Mouse (Mus musculus) C2C12 (cell line): ENCODE results near the gene Ltb4r2. TPM values are rescaled to one million over a fixed set of nuclear protein-coding genes. Genes with fewer than 3 reads are reported as not detected.

Experiments
- H3K27me3 ChIP-seq: one replicate; pipeline ENCODE4 v1.6.1; 2011; ENCODE audit not compliant: control insufficient read depth, insufficient read depth, insufficient read length
- H3K36me3 ChIP-seq: one replicate; pipeline ENCODE4 v1.6.1; 2011; ENCODE audit not compliant: control insufficient read depth, insufficient read depth
- H3K4me3 ChIP-seq: one replicate; pipeline ENCODE4 v1.5.1; 2011; ENCODE audit warnings: mild to moderate bottlenecking, control low read depth; ENCODE audit not compliant: poor library complexity, insufficient read depth, severe bottlenecking
- H3K79me2 ChIP-seq: one replicate; pipeline ENCODE4 v1.6.1; 2011; ENCODE audit not compliant: control insufficient read depth, insufficient read depth
- H3K79me3 ChIP-seq: one replicate; pipeline ENCODE4 v1.6.1; 2011; ENCODE audit warnings: low read depth, control low read depth
- H3ac ChIP-seq: one replicate; pipeline ENCODE3; 2011; ENCODE audit warnings: low read depth; ENCODE audit not compliant: control insufficient read depth, insufficient read length
- CEBPB ChIP-seq: IDR thresholded peaks from one replicate; pipeline ENCODE4 v1.6.1; 2011; ENCODE audit warnings: low read depth, mild to moderate bottlenecking, control low read depth, moderate library complexity
- CTCF ChIP-seq: IDR thresholded peaks from one replicate; pipeline ENCODE4 v1.5.1; 2011; ENCODE audit not compliant: control insufficient read depth, insufficient read depth, insufficient read length
- FOSL1 ChIP-seq: IDR thresholded peaks from one replicate; pipeline ENCODE4 v1.8.0; 2011; ENCODE audit warnings: mild to moderate bottlenecking, low read length; ENCODE audit not compliant: poor library complexity, insufficient read depth, severe bottlenecking
- MAX ChIP-seq: IDR thresholded peaks from one replicate; pipeline ENCODE4 v1.6.1; 2011; ENCODE audit warnings: mild to moderate bottlenecking, control low read depth
- MYOD1 ChIP-seq: IDR thresholded peaks from one replicate; pipeline ENCODE4 v1.6.1; 2011; ENCODE audit warnings: low read depth; ENCODE audit not compliant: control insufficient read depth, insufficient read length
- MYOG ChIP-seq: IDR thresholded peaks from one replicate; pipeline ENCODE4 v1.6.1; 2011; ENCODE audit not compliant: control insufficient read depth, insufficient read length; ENCODE audit errors: extremely low read depth
- USF1 ChIP-seq: IDR thresholded peaks from one replicate; pipeline ENCODE4 v1.6.1; 2011; ENCODE audit warnings: low read depth, mild to moderate bottlenecking, control low read depth, moderate library complexity
- polyA plus RNA-seq: library from polyadenylated mRNA; unstranded; fragments of >200 nt; fragmentation: generic; extraction: Trizol; gene quantifications from one replicate; pipeline ENCODE4 v1.2.1, GENCODE M21; 2012; ENCODE audit warnings: missing spikeins

Gene Ltb4r2
- polyA plus RNA-seq, 1 experiment: 0.09 TPM

GRCm38 (mm10) chr14:55743711-55744110, 17.5 kb upstream of the Ltb4r2 start:
- Histone ChIP-seq H3K79me2 (peaks cover 36% of the 10 kb centered on the region), H3K36me3 (peaks cover 28% of the 10 kb centered on the region), H3ac (no peak overlapping the region), H3K4me3 (no peak overlapping the region), H3K27me3 (no peaks in the 10 kb centered on the region), H3K79me3 (peaks cover 19% of the 10 kb centered on the region)
- TF ChIP-seq CTCF (peak; percentile 71), MAX (no peak)

- peak within 1 kb of the TSS; percentile 79 for H3K4me3 ChIP-seq
- TF ChIP-seq CEBPB: no peak
- peak; percentile 68 for TF ChIP-seq MAX
- no peak for TF ChIP-seq FOSL1
- no peak for TF ChIP-seq MYOG
- no peak for TF ChIP-seq CTCF
- TF ChIP-seq MYOD1: no peak
- TF ChIP-seq USF1: no peak
- no peaks in the 10 kb centered on the region for H3K27me3 ChIP-seq
- H3K79me2 ChIP-seq: peaks cover 36% of the 10 kb centered on the region
- H3ac ChIP-seq: peak within 1 kb of the TSS; percentile 75
- peaks cover 38% of the 10 kb centered on the region for H3K36me3 ChIP-seq
- peaks cover 19% of the 10 kb centered on the region for H3K79me3 ChIP-seq
Measured at GRCm38 (mm10) chr14:55745180-55745860, 15.9 kb upstream of the Ltb4r2 start, which contains the start of the genes Dhrs1 and Nop9. TSS of gene Dhrs1 (minus strand) at chr14:55745690. TSS of gene Nop9 (plus strand) at chr14:55745693.

GRCm38 (mm10) chr14:55745861-55746237, 15.4 kb upstream of the Ltb4r2 start:
- Histone ChIP-seq H3K79me3 (peaks cover 19% of the 10 kb centered on the region), H3ac (peak overlapping the region; percentile 75), H3K27me3 (no peaks in the 10 kb centered on the region), H3K4me3 (peak overlapping the region; percentile 79), H3K36me3 (peaks cover 43% of the 10 kb centered on the region), H3K79me2 (peaks cover 36% of the 10 kb centered on the region)
- TF ChIP-seq USF1 (no peak), MYOG (no peak), CEBPB (no peak), FOSL1 (no peak), CTCF (no peak), MYOD1 (no peak), MAX (no peak)

GRCm38 (mm10) chr14:55747051-55747847, 14.0 kb upstream of the Ltb4r2 start:
- Histone ChIP-seq H3K79me3 (peaks cover 19% of the 10 kb centered on the region), H3K27me3 (no peaks in the 10 kb centered on the region), H3K36me3 (peaks cover 51% of the 10 kb centered on the region), H3K4me3 (peak overlapping the region; percentile 79), H3K79me2 (peaks cover 36% of the 10 kb centered on the region), H3ac (no peak overlapping the region)
- TF ChIP-seq CEBPB (no peak), MYOD1 (no peak), MAX (no peak), FOSL1 (no peak), USF1 (no peak), MYOG (no peak), CTCF (no peak)

- peaks cover 36% of the 10 kb centered on the region for H3K36me3 ChIP-seq
- H3ac ChIP-seq: no peak overlapping the region
- no peak overlapping the region for H3K4me3 ChIP-seq
- H3K79me3 ChIP-seq: no peaks in the 10 kb centered on the region
- TF ChIP-seq FOSL1: no peak
- TF ChIP-seq CTCF: no peak
- TF ChIP-seq CEBPB: no peak
- no peak for TF ChIP-seq MYOD1
- TF ChIP-seq MYOG: no peak
- TF ChIP-seq USF1: no peak
- no peak for TF ChIP-seq MAX
- no peaks in the 10 kb centered on the region for H3K79me2 ChIP-seq
- H3K27me3 ChIP-seq: peaks cover 14% of the 10 kb centered on the region
Measured at GRCm38 (mm10) chr14:55757566-55757965, 3.7 kb upstream of the Ltb4r2 start.
